Mouse (Mus musculus) gastrocnemius, postnatal 25 days (tissue): ENCODE measurements at regions not wholly inside any gene's neighbourhood (a gene's known extent, or its start where the extent isn't known, plus 50 kb on each side); places are given as distances from the start of the nearest gene placed in this dataset.

Source experiments
- DNase-seq: peaks from one replicate; pipeline ENCODE4 v3.0.0; 2022

- no peak for DNase-seq
Measured at GRCm38 (mm10) chr10:9166017-9166416, 280.1 kb upstream of the Sash1 start.

GRCm38 (mm10) chr10:9165598-9165997 lies 279.7 kb upstream of the Sash1 start:
- no peak for DNase-seq

GRCm38 (mm10) chr10:9164333-9164732 lies 278.5 kb upstream of the Sash1 start:
- DNase-seq = no peak

- DNase-seq = no peak
Measured at GRCm38 (mm10) chr10:9161597-9161996, 275.7 kb upstream of the Sash1 start.

GRCm38 (mm10) chr10:9157299-9158215 lies 271.7 kb upstream of the Sash1 start:
- no peak for DNase-seq

- no peak for DNase-seq
Measured at GRCm38 (mm10) chr10:9136099-9136498, 250.2 kb upstream of the Sash1 start.

- no peak for DNase-seq
Measured at GRCm38 (mm10) chr10:9134293-9135021, 248.6 kb upstream of the Sash1 start.

- no peak for DNase-seq
Measured at GRCm38 (mm10) chr10:9130061-9130460, 244.2 kb upstream of the Sash1 start.

GRCm38 (mm10) chr10:9119249-9119648 lies 233.4 kb upstream of the Sash1 start:
- DNase-seq = no peak

- no peak for DNase-seq
Measured at GRCm38 (mm10) chr10:9117648-9118551, 232.0 kb upstream of the Sash1 start.

- DNase-seq = no peak
Measured at GRCm38 (mm10) chr10:9117134-9117533, 231.3 kb upstream of the Sash1 start.

GRCm38 (mm10) chr10:9113706-9114105 lies 227.8 kb upstream of the Sash1 start:
- no peak for DNase-seq

GRCm38 (mm10) chr10:9111051-9111450 lies 225.2 kb upstream of the Sash1 start:
- DNase-seq = no peak

GRCm38 (mm10) chr10:9096207-9096606 lies 210.3 kb upstream of the Sash1 start:
- DNase-seq = no peak

GRCm38 (mm10) chr10:9095163-9095562 lies 209.3 kb upstream of the Sash1 start:
- DNase-seq = no peak

GRCm38 (mm10) chr10:9092237-9092885 lies 206.5 kb upstream of the Sash1 start:
- DNase-seq = peak; percentile 8

- no peak for DNase-seq
Measured at GRCm38 (mm10) chr10:9090961-9091360, 205.1 kb upstream of the Sash1 start.

GRCm38 (mm10) chr10:9087871-9088270 lies 202.0 kb upstream of the Sash1 start:
- no peak for DNase-seq

GRCm38 (mm10) chr10:9087171-9087570 lies 201.3 kb upstream of the Sash1 start:
- DNase-seq = no peak

- no peak for DNase-seq
Measured at GRCm38 (mm10) chr10:9086666-9087065, 200.8 kb upstream of the Sash1 start.

GRCm38 (mm10) chr10:9085441-9085840 lies 199.6 kb upstream of the Sash1 start:
- no peak for DNase-seq

GRCm38 (mm10) chr10:9074916-9075315 lies 189.0 kb upstream of the Sash1 start:
- no peak for DNase-seq
